Mouse (Mus musculus): Measurements from ENCODE around the gene Aldoart2.

DNA sequence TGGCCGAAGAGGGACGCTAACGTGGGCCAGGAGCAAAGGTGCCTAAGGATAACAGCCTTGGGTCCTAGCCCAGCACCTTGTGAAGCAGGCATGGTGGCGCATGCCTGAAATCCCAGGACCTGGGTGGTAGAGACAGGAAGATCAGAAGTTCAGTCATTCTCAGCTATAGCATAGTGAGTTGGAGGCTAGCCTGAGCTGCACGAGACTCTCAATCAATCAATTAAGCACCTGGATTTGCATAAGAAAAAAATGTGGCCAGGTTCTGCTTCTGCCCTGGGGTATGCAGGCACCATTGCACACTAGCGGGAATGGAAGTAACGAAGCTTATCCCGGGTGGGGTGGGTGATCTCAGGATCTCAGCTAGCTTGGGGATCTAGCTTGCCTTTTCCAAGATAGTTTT, 25.9 kb upstream of the Aldoart2 start:
- TF ChIP-seq EP300 (IDR thresholded peaks at IDR 0.05; ENCODE audit: low read depth), result no peak
- no peak for TF ChIP-seq CTCF (IDR thresholded peaks at IDR 0.05; ENCODE audit: low read depth)
